Mouse (Mus musculus): ENCODE results near the gene Hinfp. TPM values are rescaled to one million over a fixed set of nuclear protein-coding genes. Genes with fewer than 3 reads are reported as not detected.
A peak's percentile ranks its signal among the peaks of the same experiment; 100 is the strongest.

Hinfp gene
- polyA plus RNA-seq, 1 experiment = 4.9 TPM

- Histone ChIP-seq H3K27me3 (replicated peaks) (peaks cover 46% of the 10 kb centered on the region), H3K4me1 (peaks cover 79% of the 10 kb centered on the region)
- no peak for TF ChIP-seq GATA1 (IDR thresholded peaks at IDR 0.05; ENCODE audit: borderline replicate concordance, low read length)
- TF ChIP-seq FLI1 (IDR thresholded peaks at IDR 0.05; ENCODE audit: low read length) = no peak
Measured at GRCm38 (mm10) chr9:44250445-44250844, 55.0 kb downstream of the Hinfp start.

GRCm38 (mm10) chr9:44249181-44250146, 56.0 kb downstream of the Hinfp start:
- Histone ChIP-seq H3K36me3 (replicated peaks; ENCODE audit: low read length) (peaks cover 17% of the 10 kb centered on the region), H3K4me3 (replicated peaks) (peak overlapping the region; percentile 59), H3K4me1 (peaks cover 78% of the 10 kb centered on the region), H3K27me3 (replicated peaks) (peaks cover 43% of the 10 kb centered on the region), H3K9me3 (no peaks in the 10 kb centered on the region)
- no peak for TF ChIP-seq GATA1 (IDR thresholded peaks at IDR 0.05; ENCODE audit: borderline replicate concordance, low read length)
- no peak for TF ChIP-seq FLI1 (IDR thresholded peaks at IDR 0.05; ENCODE audit: low read length)

More at GRCm38 (mm10) chr9:44250445-44250844, 55.0 kb downstream of the Hinfp start:
- Histone ChIP-seq H3K9me3 (no peaks in the 10 kb centered on the region), H3K36me3 (replicated peaks; ENCODE audit: low read length) (peaks cover 21% of the 10 kb centered on the region), H3K4me3 (replicated peaks) (no peak overlapping the region)

GRCm38 (mm10) chr9:44247907-44248306, 57.6 kb downstream of the Hinfp start:
- peaks cover 7% of the 10 kb centered on the region for H3K36me3 ChIP-seq (replicated peaks; ENCODE audit: low read length)
- peaks cover 77% of the 10 kb centered on the region for H3K4me1 ChIP-seq
- peaks cover 38% of the 10 kb centered on the region for H3K27me3 ChIP-seq (replicated peaks)
- no peak overlapping the region for H3K4me3 ChIP-seq (replicated peaks)
- no peak for TF ChIP-seq GATA1 (IDR thresholded peaks at IDR 0.05; ENCODE audit: borderline replicate concordance, low read length)
- no peak for TF ChIP-seq FLI1 (IDR thresholded peaks at IDR 0.05; ENCODE audit: low read length)
- no peaks in the 10 kb centered on the region for H3K9me3 ChIP-seq

- TF ChIP-seq GATA1 (IDR thresholded peaks at IDR 0.05; ENCODE audit: borderline replicate concordance, low read length) (no peak), FLI1 (IDR thresholded peaks at IDR 0.05; ENCODE audit: low read length) (no peak)
- H3K9me3 ChIP-seq = peaks cover 5% of the 10 kb centered on the region
- H3K36me3 ChIP-seq (replicated peaks; ENCODE audit: low read length) = no peaks in the 10 kb centered on the region
- H3K4me3 ChIP-seq (replicated peaks) = no peak overlapping the region
- H3K4me1 ChIP-seq = peaks cover 72% of the 10 kb centered on the region
- H3K27me3 ChIP-seq (replicated peaks) = peaks cover 32% of the 10 kb centered on the region
Measured at GRCm38 (mm10) chr9:44243621-44244020, 61.9 kb downstream of the Hinfp start.

Other genes starting within 250 kb of the Hinfp start
- 1.6 and 3.3 TPM in 2 replicates for gene Usp2, start 238.7 kb downstream of the Hinfp start, polyA plus RNA-seq (2012; ENCODE audit: insufficient read depth, low replicate concordance)
- gene Mfrp, start 203.9 kb downstream of the Hinfp start, polyA plus RNA-seq (2012; ENCODE audit: insufficient read depth, low replicate concordance) = not detected in 2 replicates
- not detected in 2 replicates for gene C1qtnf5, start 198.4 kb downstream of the Hinfp start, polyA plus RNA-seq (2012; ENCODE audit: insufficient read depth, low replicate concordance)
- not detected in 2 replicates for gene Gm49380, start 192.2 kb downstream of the Hinfp start, polyA plus RNA-seq (2012; ENCODE audit: insufficient read depth, low replicate concordance)
- 4.3 and 22.2 TPM in 2 replicates for gene Rnf26, start 192.2 kb downstream of the Hinfp start, polyA plus RNA-seq (2012; ENCODE audit: insufficient read depth, low replicate concordance)
- gene Mcam, start 171.2 kb downstream of the Hinfp start, polyA plus RNA-seq (2012; ENCODE audit: insufficient read depth, low replicate concordance) = not detected in 2 replicates
- 2.4 and 3.9 TPM in 2 replicates for gene Cbl, start 71.6 kb downstream of the Hinfp start, polyA plus RNA-seq (2012; ENCODE audit: insufficient read depth, low replicate concordance)
- gene Ccdc153, start 65.0 kb downstream of the Hinfp start, polyA plus RNA-seq (2012; ENCODE audit: insufficient read depth, low replicate concordance) = not detected in 2 replicates
- gene Pdzd3, start 54.2 kb downstream of the Hinfp start, polyA plus RNA-seq (2012; ENCODE audit: insufficient read depth, low replicate concordance) = 0.35 TPM in 1 of 2 replicates, not detected in the other
- gene Nlrx1, start 37.1 kb downstream of the Hinfp start, polyA plus RNA-seq (2012; ENCODE audit: insufficient read depth, low replicate concordance) = 5.5 and 12.5 TPM in 2 replicates
- 0.19 TPM in 1 of 2 replicates, not detected in the other for gene Abcg4, start 17.1 kb downstream of the Hinfp start, polyA plus RNA-seq (2012; ENCODE audit: insufficient read depth, low replicate concordance)
- 44.6 and 94.5 TPM in 2 replicates for gene C2cd2l, start 14.6 kb upstream of the Hinfp start, polyA plus RNA-seq (2012; ENCODE audit: insufficient read depth, low replicate concordance)
- 7.1 and 9.5 TPM in 2 replicates for gene Dpagt1, start 20.3 kb upstream of the Hinfp start, polyA plus RNA-seq (2012; ENCODE audit: insufficient read depth, low replicate concordance)
- gene H2afx, start 29.0 kb upstream of the Hinfp start, polyA plus RNA-seq (2012; ENCODE audit: insufficient read depth, low replicate concordance) = 416 and 1,650 TPM in 2 replicates
- gene Hmbs, start 38.6 kb upstream of the Hinfp start, polyA plus RNA-seq (2012; ENCODE audit: insufficient read depth, low replicate concordance) = 51.1 and 76.9 TPM in 2 replicates
- gene Vps11, start 56.0 kb upstream of the Hinfp start, polyA plus RNA-seq (2012; ENCODE audit: insufficient read depth, low replicate concordance) = 5.8 and 8.3 TPM in 2 replicates
- 14.1 and 28.1 TPM in 2 replicates for gene Hyou1, start 73.8 kb upstream of the Hinfp start, polyA plus RNA-seq (2012; ENCODE audit: insufficient read depth, low replicate concordance)
- gene Slc37a4, start 91.2 kb upstream of the Hinfp start, polyA plus RNA-seq (2012; ENCODE audit: insufficient read depth, low replicate concordance) = 10.2 and 10.4 TPM in 2 replicates
- gene Rps25, start 101.5 kb upstream of the Hinfp start, polyA plus RNA-seq (2012; ENCODE audit: insufficient read depth, low replicate concordance) = 33.9 and 149 TPM in 2 replicates
- gene Trappc4, start 101.9 kb upstream of the Hinfp start, polyA plus RNA-seq (2012; ENCODE audit: insufficient read depth, low replicate concordance) = 10.0 and 29.6 TPM in 2 replicates
- gene Ccdc84, start 112.9 kb upstream of the Hinfp start, polyA plus RNA-seq (2012; ENCODE audit: insufficient read depth, low replicate concordance) = 11.9 and 19.2 TPM in 2 replicates
- gene Foxr1, start 135.5 kb upstream of the Hinfp start, polyA plus RNA-seq (2012; ENCODE audit: insufficient read depth, low replicate concordance) = not detected in 2 replicates
- gene Upk2, start 149.3 kb upstream of the Hinfp start, polyA plus RNA-seq (2012; ENCODE audit: insufficient read depth, low replicate concordance) = not detected in 2 replicates
- 11.6 and 16.1 TPM in 2 replicates for gene Bcl9l, start 177.2 kb upstream of the Hinfp start, polyA plus RNA-seq (2012; ENCODE audit: insufficient read depth, low replicate concordance)